Mouse (Mus musculus) erythroblast, adult 5-6 weeks (primary cell): ENCODE results near the gene Tsx. TPM values are rescaled to one million over a fixed set of nuclear protein-coding genes. Genes with fewer than 3 reads are reported as not detected.

Experiments used
- ATAC-seq: replicated peaks from 2 replicates; pipeline ENCODE4 v1.8.0; 2016; ENCODE audit warnings: moderate number of reproducible peaks, mild to moderate bottlenecking, moderate TSS enrichment, inconsistent platforms; ENCODE audit not compliant: poor library complexity, low FRiP score, severe bottlenecking
- total RNA-seq, 2 experiments: library from RNA; stranded (forward) in 1 of 2; stranded (reverse) in 1 of 2; fragments of 150-400 nt in 1 of 2; fragments of 200-764, 138-1000 nt in 1 of 2; gene quantifications; 2 replicates each; pipeline versions ENCODE4 v1.2.3 to v1.2.4; 2015 to 2017; ENCODE audit warnings: low replicate concordance in 2 of 2

Tsx gene
- total RNA-seq, 2 experiments from 2014 or later, result not detected

DNA sequence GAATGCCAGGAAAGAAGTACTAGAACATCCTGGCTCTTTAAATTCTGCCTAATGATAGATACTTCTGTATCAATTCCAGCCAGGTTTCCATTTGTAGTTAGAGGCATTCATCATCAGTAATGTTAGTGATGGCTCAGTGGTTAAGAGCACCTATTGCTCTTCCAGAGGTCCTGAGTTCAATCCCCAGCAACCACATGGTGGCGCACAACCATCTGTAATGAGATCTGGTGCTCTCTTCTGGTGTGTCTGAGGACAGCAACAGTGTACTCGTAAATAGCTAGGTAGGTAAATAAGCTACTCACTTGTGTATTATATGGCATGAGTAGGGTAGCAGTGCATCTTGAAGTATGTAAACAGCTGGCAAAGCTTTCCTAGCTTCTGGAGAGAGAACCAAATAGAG is 54.7 kb downstream of the Tsx start:
- no peak for ATAC-seq

DNA sequence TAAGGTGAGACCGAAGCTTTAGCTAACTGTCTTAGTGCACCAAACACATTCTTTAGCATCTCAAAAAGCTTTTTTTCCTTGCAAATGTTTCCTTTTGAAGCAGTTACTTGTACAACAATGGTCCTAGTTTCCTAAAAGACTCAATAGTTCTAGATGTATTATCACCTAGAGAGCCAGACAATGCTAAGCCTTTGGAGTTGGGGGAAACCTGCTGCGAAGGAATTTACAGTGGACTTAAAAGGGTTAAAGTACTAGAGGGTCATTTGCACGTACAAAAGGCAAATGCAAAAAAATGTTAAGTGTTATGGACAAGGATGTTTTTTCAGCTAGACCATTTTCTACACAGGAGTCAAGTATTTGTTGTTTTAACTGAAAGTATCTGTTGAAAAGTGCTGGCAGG is 58.1 kb downstream of the Tsx start:
- no peak for ATAC-seq

Other genes with a start within 250 kb of the Tsx start
- not detected in 2 replicates for gene Nap1l2, start 227.8 kb upstream of the Tsx start, total RNA-seq (2015; ENCODE audit: low replicate concordance)
- not detected in 2 replicates for gene Nap1l2, start 227.8 kb upstream of the Tsx start, total RNA-seq (2017; ENCODE audit: low replicate concordance)
- gene Cdx4, start 93.1 kb upstream of the Tsx start, total RNA-seq (2015; ENCODE audit: low replicate concordance), result not detected in 2 replicates
- not detected in 2 replicates for gene Cdx4, start 93.1 kb upstream of the Tsx start, total RNA-seq (2017; ENCODE audit: low replicate concordance)
- gene Chic1, start 58.0 kb upstream of the Tsx start, total RNA-seq (2015; ENCODE audit: low replicate concordance), result not detected in 2 replicates
- gene Chic1, start 58.0 kb upstream of the Tsx start, total RNA-seq (2017; ENCODE audit: low replicate concordance), result under 0.01 and 0.09 TPM in 2 replicates
- not detected in 2 replicates for gene Gm26992, start 7.5 kb downstream of the Tsx start, total RNA-seq (2015; ENCODE audit: low replicate concordance)
- gene Gm26992, start 7.5 kb downstream of the Tsx start, total RNA-seq (2017; ENCODE audit: low replicate concordance), result not detected in 2 replicates
- gene Zcchc13, start 216.1 kb downstream of the Tsx start, total RNA-seq (2015; ENCODE audit: low replicate concordance), result 3.1 TPM in 1 of 2 replicates, not detected in the other
- not detected in 2 replicates for gene Zcchc13, start 216.1 kb downstream of the Tsx start, total RNA-seq (2017; ENCODE audit: low replicate concordance)